Mouse (Mus musculus) embryonic facial prominence, embryonic 11.5 days (tissue): ENCODE data around the gene Fyb. TPM values are rescaled to one million over a fixed set of nuclear protein-coding genes. Genes with fewer than 3 reads are reported as not detected.
A peak's percentile ranks its signal among the peaks of the same experiment; 100 is the strongest.

Source experiments
- ATAC-seq: fragments of 200-750 bp; cut with Nextera tagmentation; replicated peaks from 2 replicates; pipeline ENCODE4 v1.8.0; 2017; ENCODE audit warnings: low read depth; ENCODE audit not compliant: insufficient number of reproducible peaks, low FRiP score, low TSS enrichment
- DNase-seq: peaks from one replicate; pipeline ENCODE4 v3.0.0-alpha.2; 2015; ENCODE audit warnings: low spot score
- H3K27ac ChIP-seq: fragments of 300-500 bp; sonication (generic); replicated peaks from 2 replicates; pipeline ENCODE4 v1.5.1; 2014; ENCODE audit warnings: mild to moderate bottlenecking, low read depth, low read length, control low read depth
- H3K27me3 ChIP-seq: fragments of 300-500 bp; sonication (generic); 2 replicates; pipeline ENCODE4 v1.6.1; 2014; ENCODE audit warnings: mild to moderate bottlenecking, low read length, moderate library complexity, mixed read lengths; ENCODE audit not compliant: control insufficient read depth, insufficient read depth
- H3K36me3 ChIP-seq: fragments of 300-500 bp; sonication (generic); replicated peaks from 2 replicates; pipeline ENCODE4 v1.6.1; 2014; ENCODE audit warnings: low read depth, mild to moderate bottlenecking, low read length, moderate library complexity, mixed read lengths; ENCODE audit not compliant: control insufficient read depth, insufficient read depth
- H3K4me1 ChIP-seq: fragments of 300-500 bp; sonication (generic); 2 replicates; pipeline ENCODE4 v1.6.1; 2014; ENCODE audit warnings: low read length, mixed read lengths; ENCODE audit not compliant: control insufficient read depth, insufficient read depth
- H3K4me2 ChIP-seq: fragments of 300-500 bp; sonication (generic); 2 replicates; pipeline ENCODE4 v1.6.1; 2014; ENCODE audit warnings: low read depth, mild to moderate bottlenecking, control low read depth, low read length, moderate library complexity
- H3K4me3 ChIP-seq: fragments of 300-500 bp; sonication (generic); 2 replicates; pipeline ENCODE4 v1.5.1; 2014; ENCODE audit warnings: low read depth, low read length, control low read depth
- H3K9ac ChIP-seq: fragments of 300-500 bp; sonication (generic); replicated peaks from 2 replicates; pipeline ENCODE4 v1.6.1; 2014; ENCODE audit warnings: mild to moderate bottlenecking, control low read depth, low read length
- H3K9me3 ChIP-seq: fragments of 300-500 bp; sonication (generic); replicated peaks from 2 replicates; pipeline ENCODE4 v1.6.1; 2016; ENCODE audit warnings: mild to moderate bottlenecking, low read length, inconsistent platforms, mixed read lengths; ENCODE audit not compliant: control insufficient read depth
- WGBS: fragments of 180-500 bp; shearing (Covaris S2); extraction: QIAGEN DNeasy Blood & Tissue Kit; methylation state at CpG from one replicate; pipeline ENCODE4 v1.1.7; 2014; 5-methylcytosine and 5-hydroxymethylcytosine counted together
- polyA plus RNA-seq: library from polyadenylated mRNA; unstranded; fragments of >200 nt; fragmentation: Nextera tagmentation; extraction: Ambion mirVana; gene quantifications from 2 replicates; pipeline ENCODE4 v1.2.1, GENCODE M21; 2014

Fyb gene
- polyA plus RNA-seq, 1 experiment from 2014 or later: 2.8 TPM

- Histone ChIP-seq H3K27me3 (no peaks in the 10 kb centered on the region), H3K9me3 (no peaks in the 10 kb centered on the region), H3K27ac (no peak overlapping the region), H3K4me3 (no peak overlapping the region), H3K4me2 (no peak overlapping the region), H3K9ac (no peak overlapping the region), H3K36me3 (no peaks in the 10 kb centered on the region), H3K4me1 (no peaks in the 10 kb centered on the region)
- ATAC-seq: no peak
- DNase-seq: no peak
- 86% methylated on average over 1 of the region's 1 CpGs for WGBS
These were observed 124.4 kb downstream of the Fyb start for GRCm38 (mm10) chr15:6647066-6647465.

- H3K27me3 ChIP-seq: no peaks in the 10 kb centered on the region
- DNase-seq: no peak
- no peak overlapping the region for H3K9ac ChIP-seq
- no peak overlapping the region for H3K27ac ChIP-seq
- H3K4me2 ChIP-seq: no peak overlapping the region
- H3K36me3 ChIP-seq: no peaks in the 10 kb centered on the region
- H3K4me3 ChIP-seq: no peak overlapping the region
- 93% methylated on average over 7 of the region's 7 CpGs for WGBS
- no peak for ATAC-seq
- H3K9me3 ChIP-seq: no peaks in the 10 kb centered on the region
- H3K4me1 ChIP-seq: no peaks in the 10 kb centered on the region
These were observed 126.2 kb downstream of the Fyb start for GRCm38 (mm10) chr15:6648757-6649403.

- DNase-seq: no peak
- H3K4me2 ChIP-seq: no peak overlapping the region
- H3K36me3 ChIP-seq: no peaks in the 10 kb centered on the region
- H3K27ac ChIP-seq: no peak overlapping the region
- no peak overlapping the region for H3K4me3 ChIP-seq
- no peaks in the 10 kb centered on the region for H3K4me1 ChIP-seq
- H3K27me3 ChIP-seq: no peaks in the 10 kb centered on the region
- H3K9me3 ChIP-seq: no peaks in the 10 kb centered on the region
- ATAC-seq: no peak
- H3K9ac ChIP-seq: no peak overlapping the region
- WGBS: 87% methylated on average over 4 of the region's 4 CpGs
These were observed 130.4 kb downstream of the Fyb start for GRCm38 (mm10) chr15:6653046-6653445.

- no peak overlapping the region for H3K4me3 ChIP-seq
- H3K27ac ChIP-seq: no peak overlapping the region
- H3K9me3 ChIP-seq: no peaks in the 10 kb centered on the region
- WGBS: 88% methylated on average over 4 of the region's 4 CpGs
- no peaks in the 10 kb centered on the region for H3K4me1 ChIP-seq
- no peaks in the 10 kb centered on the region for H3K36me3 ChIP-seq
- DNase-seq (no peak), ATAC-seq (no peak)
- no peaks in the 10 kb centered on the region for H3K27me3 ChIP-seq
- H3K9ac ChIP-seq: no peak overlapping the region
- no peak overlapping the region for H3K4me2 ChIP-seq
These were observed 135.4 kb downstream of the Fyb start for GRCm38 (mm10) chr15:6658081-6658480.

- DNase-seq: no peak
- Histone ChIP-seq H3K4me1 (no peaks in the 10 kb centered on the region), H3K4me3 (no peak overlapping the region), H3K9ac (no peak overlapping the region), H3K36me3 (no peaks in the 10 kb centered on the region), H3K9me3 (no peaks in the 10 kb centered on the region), H3K4me2 (no peak overlapping the region), H3K27me3 (no peaks in the 10 kb centered on the region), H3K27ac (no peak overlapping the region)
- 60% methylated on average over 3 of the region's 3 CpGs for WGBS
- no peak for ATAC-seq
These were observed 139.3 kb downstream of the Fyb start for GRCm38 (mm10) chr15:6661951-6662350.

- ATAC-seq: no peak
- H3K4me1 ChIP-seq: no peaks in the 10 kb centered on the region
- no peak overlapping the region for H3K4me3 ChIP-seq
- WGBS: 64% methylated on average over 7 of the region's 7 CpGs
- no peak for DNase-seq
- H3K9me3 ChIP-seq: no peaks in the 10 kb centered on the region
- no peak overlapping the region for H3K4me2 ChIP-seq
- H3K9ac ChIP-seq: no peak overlapping the region
- H3K36me3 ChIP-seq: no peaks in the 10 kb centered on the region
- H3K27me3 ChIP-seq: no peaks in the 10 kb centered on the region
- H3K27ac ChIP-seq: no peak overlapping the region
These were observed 141.3 kb downstream of the Fyb start for GRCm38 (mm10) chr15:6663991-6664390.

GRCm38 (mm10) chr15:6666072-6666471, 143.4 kb downstream of the Fyb start:
- 37% methylated on average over 5 of the region's 5 CpGs for WGBS
- ATAC-seq (no peak), DNase-seq (peak; percentile 16)
- Histone ChIP-seq H3K27me3 (no peaks in the 10 kb centered on the region), H3K36me3 (no peaks in the 10 kb centered on the region), H3K4me2 (no peak overlapping the region), H3K9me3 (no peaks in the 10 kb centered on the region), H3K9ac (no peak overlapping the region), H3K4me1 (no peaks in the 10 kb centered on the region), H3K27ac (no peak overlapping the region), H3K4me3 (no peak overlapping the region)

GRCm38 (mm10) chr15:6668793-6669437, 146.3 kb downstream of the Fyb start:
- Histone ChIP-seq H3K4me2 (no peak overlapping the region), H3K27me3 (no peaks in the 10 kb centered on the region), H3K4me3 (no peak overlapping the region), H3K27ac (no peak overlapping the region), H3K9ac (no peak overlapping the region), H3K9me3 (no peaks in the 10 kb centered on the region), H3K36me3 (no peaks in the 10 kb centered on the region), H3K4me1 (no peaks in the 10 kb centered on the region)
- 19% methylated on average over 14 of the region's 14 CpGs for WGBS
- no peak for ATAC-seq
- DNase-seq: no peak
